Mouse (Mus musculus) retina, embryonic 14.5 days (tissue): ENCODE results near the gene Pappa.
A peak's percentile ranks its signal among the peaks of the same experiment; 100 is the strongest.

Experiments used
- DNase-seq: peaks from one replicate; pipeline ENCODE4 v3.0.0-alpha.2; 2015; ENCODE audit warnings: low spot score

Pappa gene

GRCm38 (mm10) chr4:65272295-65272694, 148.3 kb downstream of the Pappa start:
- DNase-seq = no peak

GRCm38 (mm10) chr4:65273299-65273851, 149.4 kb downstream of the Pappa start:
- no peak for DNase-seq

GRCm38 (mm10) chr4:65278451-65279271, 154.7 kb downstream of the Pappa start:
- peak; percentile 76 for DNase-seq

- DNase-seq = peak; percentile 7
Observed at GRCm38 (mm10) chr4:65279272-65279653, 155.3 kb downstream of the Pappa start.

- peak; percentile 76 for DNase-seq
Observed at GRCm38 (mm10) chr4:65279979-65280677, 156.2 kb downstream of the Pappa start.

- no peak for DNase-seq
Observed at GRCm38 (mm10) chr4:65280888-65281287, 156.9 kb downstream of the Pappa start.

- DNase-seq = no peak
Observed at GRCm38 (mm10) chr4:65283611-65284010, 159.6 kb downstream of the Pappa start.

- no peak for DNase-seq
Observed at GRCm38 (mm10) chr4:65285165-65285564, 161.2 kb downstream of the Pappa start.

- DNase-seq = no peak
Observed at GRCm38 (mm10) chr4:65289247-65289646, 165.3 kb downstream of the Pappa start.

- DNase-seq = no peak
Observed at GRCm38 (mm10) chr4:65295741-65296140, 171.8 kb downstream of the Pappa start.

- DNase-seq = no peak
Observed at GRCm38 (mm10) chr4:65296356-65296967, 172.5 kb downstream of the Pappa start.

GRCm38 (mm10) chr4:65296968-65297499, 173.1 kb downstream of the Pappa start:
- peak; percentile 58 for DNase-seq

GRCm38 (mm10) chr4:65298212-65299181, 174.5 kb downstream of the Pappa start:
- no peak for DNase-seq

- DNase-seq = no peak
Observed at GRCm38 (mm10) chr4:65299365-65299764, 175.4 kb downstream of the Pappa start.

GRCm38 (mm10) chr4:65300431-65300830, 176.5 kb downstream of the Pappa start:
- no peak for DNase-seq

- DNase-seq = no peak
Observed at GRCm38 (mm10) chr4:65302666-65303065, 178.7 kb downstream of the Pappa start.

- DNase-seq = no peak
Observed at GRCm38 (mm10) chr4:65317877-65318525, 194.0 kb downstream of the Pappa start.

- DNase-seq = no peak
Observed at GRCm38 (mm10) chr4:65321340-65321739, 197.4 kb downstream of the Pappa start.

- no peak for DNase-seq
Observed at GRCm38 (mm10) chr4:65321959-65322358, 198.0 kb downstream of the Pappa start.

- no peak for DNase-seq
Observed at GRCm38 (mm10) chr4:65325816-65326215, 201.8 kb downstream of the Pappa start.
